ENCODE assay signal across 26 mouse cellular contexts in genomic region chr15:93443676-93444075, GRCm38 (mm10). TPM values are rescaled to one million over a fixed set of nuclear protein-coding genes. Genes with fewer than 3 reads are reported as not detected.
DNase-seq lines count a peak whose midpoint lies in the region; ATAC-seq lines count a peak whose summit lies in the region.
"Had no signal": no experiment of that assay in that cellular context is flagged by ENCODE, and none has a peak within 500 bp of the region (broad histone marks: within the 10 kb centered on the region; RNA-seq: fewer than 3 reads in every experiment).

No protein-coding gene starts in this region.

- H3K9ac ChIP-seq in midbrain, embryonic 11.5 days (ENCODE audit: low read length) = no peak overlapping the region
- H3K9ac ChIP-seq in intestine, embryonic 16.5 days (ENCODE audit: low read depth, low read length) = no peak overlapping the region
- H3K9ac ChIP-seq: heart, embryonic 15.5 days; limb, embryonic 13.5 days; liver, embryonic 13.5 days had no signal

- H3K9me3 ChIP-seq in midbrain, embryonic 11.5 days (ENCODE audit: control insufficient read depth, low read length) = no peaks in the 10 kb centered on the region
- no peaks in the 10 kb centered on the region for H3K9me3 ChIP-seq in midbrain, embryonic 10.5 days (replicated peaks)
- no peaks in the 10 kb centered on the region for H3K9me3 ChIP-seq in intestine, embryonic 16.5 days (ENCODE audit: control insufficient read depth, low read length)
- H3K9me3 ChIP-seq: heart, embryonic 10.5 days; heart, embryonic 15.5 days; limb, embryonic 13.5 days; liver, embryonic 13.5 days; megakaryocyte, embryonic 14.5 days had no signal

- 88% methylated on average over 6 of the region's 6 CpGs for WGBS in midbrain, embryonic 11.5 days
- WGBS in midbrain, embryonic 10.5 days = 86% methylated on average over 6 of the region's 6 CpGs
- 72% methylated on average over 6 of the region's 6 CpGs for WGBS in intestine, embryonic 16.5 days

- no peak overlapping the region for H3K4me2 ChIP-seq in midbrain, embryonic 11.5 days
- H3K4me2 ChIP-seq in intestine, embryonic 16.5 days (ENCODE audit: low read depth, low read length) = no peak overlapping the region
- H3K4me2 ChIP-seq: heart, embryonic 15.5 days; limb, embryonic 13.5 days; liver, embryonic 13.5 days had no signal

- DNase-seq in midbrain, embryonic 11.5 days (ENCODE audit: low spot score, missing footprints) = peak; percentile 39
- DNase-seq in midbrain, embryonic 10.5 days (ENCODE audit: low spot score) = no peak
- DNase-seq in thymus, adult 18-20 months = peak; percentile 19 to 23
- DNase-seq in thymus, postnatal 25 days = peak; percentile 46
- no peak for DNase-seq in cerebellum, postnatal 36 days
- no peak for DNase-seq in cerebellum, adult 9-11 months
- DNase-seq: adrenal gland, postnatal 25 days; B cell, adult 2 months; cerebellum, adult 9-10 months; gastrocnemius, postnatal 10 days; kidney, postnatal 14 days; liver, embryonic 13.5 days; lung, adult 18-20 months; lung, postnatal 4 days; midbrain, embryonic 14.5 days; spleen, adult 18-20 months had no signal

- H3K4me1 ChIP-seq in midbrain, embryonic 11.5 days (ENCODE audit: control insufficient read depth, insufficient read depth, low read length) = no peaks in the 10 kb centered on the region
- no peaks in the 10 kb centered on the region for H3K4me1 ChIP-seq in midbrain, embryonic 10.5 days
- H3K4me1 ChIP-seq in intestine, embryonic 16.5 days (ENCODE audit: control insufficient read depth, insufficient read depth, low read length) = no peaks in the 10 kb centered on the region
- H3K4me1 ChIP-seq: heart, embryonic 15.5 days; limb, embryonic 13.5 days; liver, embryonic 13.5 days had no signal

- ATAC-seq in midbrain, embryonic 11.5 days (ENCODE audit: low FRiP score) = no peak
- ATAC-seq in intestine, embryonic 16.5 days = peak; percentile 48; the same call in 1 of the 2 replicates
- no peak for ATAC-seq in frontal cortex, adult (ENCODE audit: low TSS enrichment)
- ATAC-seq: forebrain, embryonic 16.5 days; hindbrain, embryonic 16.5 days; lung, postnatal 0 days had no signal

- H3K36me3 ChIP-seq in midbrain, embryonic 11.5 days (ENCODE audit: control insufficient read depth, insufficient read depth, low read length) = peaks cover 4% of the 10 kb centered on the region; the same call in 1 of the 2 replicates
- H3K36me3 ChIP-seq in midbrain, embryonic 10.5 days = peaks cover 70% of the 10 kb centered on the region
- H3K36me3 ChIP-seq in intestine, embryonic 16.5 days (ENCODE audit: control insufficient read depth, insufficient read depth, low read length) = peaks cover 8% of the 10 kb centered on the region; the same call in 1 of the 2 replicates

- H3K27me3 ChIP-seq in midbrain, embryonic 11.5 days (ENCODE audit: control insufficient read depth, insufficient read depth, low read length) = no peaks in the 10 kb centered on the region
- no peaks in the 10 kb centered on the region for H3K27me3 ChIP-seq in midbrain, embryonic 10.5 days (ENCODE audit: low read depth, poor library complexity, severe bottlenecking)
- no peaks in the 10 kb centered on the region for H3K27me3 ChIP-seq in intestine, embryonic 16.5 days (replicated peaks; ENCODE audit: control insufficient read depth, insufficient read depth, low read length)
- H3K27me3 ChIP-seq: heart, embryonic 15.5 days; limb, embryonic 13.5 days; liver, embryonic 13.5 days; megakaryocyte, embryonic 14.5 days had no signal

- no peak overlapping the region for H3K27ac ChIP-seq in midbrain, embryonic 11.5 days (ENCODE audit: low read depth, low read length)
- H3K27ac ChIP-seq in midbrain, embryonic 10.5 days (replicated peaks) = no peak overlapping the region
- H3K27ac ChIP-seq in intestine, embryonic 16.5 days (ENCODE audit: low read length) = no peak overlapping the region
- H3K27ac ChIP-seq: heart, embryonic 10.5 days; heart, embryonic 15.5 days; limb, embryonic 13.5 days; liver, embryonic 13.5 days had no signal

- H3K4me3 ChIP-seq in midbrain, embryonic 11.5 days (ENCODE audit: low read depth, low read length) = no peak overlapping the region
- no peak overlapping the region for H3K4me3 ChIP-seq in midbrain, embryonic 10.5 days
- no peak overlapping the region for H3K4me3 ChIP-seq in intestine, embryonic 16.5 days (ENCODE audit: low read length)
- H3K4me3 ChIP-seq: erythroblast, embryonic 14.5 days; heart, embryonic 10.5 days; heart, embryonic 15.5 days; limb, embryonic 13.5 days; liver, embryonic 13.5 days; megakaryocyte, embryonic 14.5 days had no signal

RNA-seq across cellular contexts. Expression of gene Pphln1, which starts 45.5 kb away (rescaled TPM):
- 62.5 and 66.3 TPM in 2 replicates for polyA plus RNA-seq in midbrain, embryonic 11.5 days (2014; fragmentation: Nextera tagmentation; extraction: Ambion mirVana)
- 96.8 and 103 TPM in 2 replicates for polyA plus RNA-seq in midbrain, embryonic 10.5 days (2016; fragmentation: Nextera tagmentation; extraction: Ambion mirVana)
- polyA plus RNA-seq in intestine, embryonic 16.5 days (2015; fragmentation: Nextera tagmentation; extraction: Ambion mirVana) = 26.9 and 29.2 TPM in 2 replicates

RNA-seq across cellular contexts. Expression of gene Zcrb1, which starts 45.5 kb away (rescaled TPM):
- polyA plus RNA-seq in midbrain, embryonic 11.5 days (2014; fragmentation: Nextera tagmentation; extraction: Ambion mirVana) = 163 and 179 TPM in 2 replicates
- 156 and 163 TPM in 2 replicates for polyA plus RNA-seq in midbrain, embryonic 10.5 days (2016; fragmentation: Nextera tagmentation; extraction: Ambion mirVana)
- 95.2 and 101 TPM in 2 replicates for polyA plus RNA-seq in intestine, embryonic 16.5 days (2015; fragmentation: Nextera tagmentation; extraction: Ambion mirVana)

Comparison
In these comparisons a context has a peak if more than half of its experiments do, and no peak if none do; other contexts are left out.
1. DNase-seq: peak in midbrain, embryonic 11.5 days (single experiment), thymus, adult 18-20 months (2 of 2) and thymus, postnatal 25 days (single experiment); none in midbrain, embryonic 10.5 days (single experiment), cerebellum, postnatal 36 days (0 of 2) and cerebellum, adult 9-11 months (single experiment).